Mouse (Mus musculus): ENCODE measurements around the gene Gstm7. TPM values are rescaled to one million over a fixed set of nuclear protein-coding genes. Genes with fewer than 3 reads are reported as not detected.
"Not testable (repeated sequence)": the region's sequence is repeated elsewhere in the genome, so short reads cannot be mapped to it uniquely, and the experiment has no call there.

Gene Gstm7
- 100 to 1,000 TPM; 161 to 173 TPM for total RNA-seq (2021)

DNA sequence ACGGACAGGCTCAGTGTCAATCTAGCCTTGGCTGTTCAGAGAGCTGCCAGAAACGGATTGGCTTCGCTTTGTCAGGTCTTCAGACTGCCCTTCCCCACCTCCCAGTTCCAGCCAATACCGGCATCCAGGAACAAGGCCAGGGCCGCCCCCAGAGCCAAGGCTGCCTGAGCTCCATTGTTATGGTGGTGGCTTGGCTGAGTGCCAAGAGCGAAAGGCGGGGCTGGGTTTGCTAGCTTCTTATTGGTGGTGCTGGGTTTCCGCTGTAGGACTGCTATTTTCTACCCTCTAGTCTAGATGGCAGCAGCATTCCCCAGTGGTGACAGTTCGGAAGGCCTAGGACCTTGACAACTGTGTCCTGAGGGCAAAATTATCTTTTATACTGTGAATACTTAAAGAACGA, at the start of gene Gstm7:
TSS of gene Gstm7 (minus strand) at position 148 of the 400 bp plus-strand sequence.
- DNase-seq = peak; percentile 99

- no peak for DNase-seq
Measured at GRCm38 (mm10) chr3:107981261-107981660, 49.6 kb upstream of the Gstm7 start.

GRCm38 (mm10) chr3:107977691-107978090, 46.1 kb upstream of the Gstm7 start:
- no peak for DNase-seq

DNA sequence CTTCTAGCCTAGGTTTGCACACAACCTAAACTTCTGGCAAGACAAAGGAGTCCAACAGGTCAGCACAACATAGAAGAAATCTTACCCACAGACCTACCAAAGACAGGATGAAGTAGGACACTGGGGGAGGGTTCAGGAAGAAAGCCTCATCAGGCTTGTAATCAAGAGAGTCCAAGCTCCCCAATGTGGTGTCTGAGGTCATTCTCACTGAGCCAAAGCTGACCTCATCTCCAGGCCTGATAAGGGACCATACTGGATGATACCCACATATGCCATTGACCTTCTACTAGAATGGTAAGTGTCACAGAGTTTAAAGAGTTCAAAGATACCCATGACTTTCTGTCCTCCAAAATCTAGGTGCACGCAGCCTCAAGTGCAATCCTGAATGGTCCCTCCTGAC, 42.6 kb upstream of the Gstm7 start:
- DNase-seq = no peak

DNA sequence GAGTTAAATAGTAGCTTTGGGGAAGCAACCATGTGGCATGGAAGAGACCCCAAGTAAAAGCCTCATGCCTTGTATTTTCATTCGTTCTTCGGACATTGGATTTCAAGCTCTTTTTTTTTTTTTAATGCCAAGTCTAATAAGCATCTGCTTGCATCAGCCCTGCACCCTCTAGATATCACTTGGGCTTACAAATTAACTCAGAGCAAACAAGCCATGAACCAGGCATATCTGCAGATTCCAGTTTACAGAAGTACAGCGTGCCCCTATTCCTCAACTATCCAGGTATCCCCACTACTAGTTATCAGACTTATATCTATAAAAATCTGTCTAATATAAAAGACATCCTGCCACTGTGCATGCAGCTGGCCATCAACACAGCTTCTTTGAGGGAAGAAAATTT, 40.5 kb upstream of the Gstm7 start:
- no peak for DNase-seq

- DNase-seq = not testable (repeated sequence)
Measured at GRCm38 (mm10) chr3:107971101-107971500, 39.5 kb upstream of the Gstm7 start.

- DNase-seq = no peak
Measured at GRCm38 (mm10) chr3:107968724-107969395, 37.2 kb upstream of the Gstm7 start, which contains the start of gene Gstm3. Gene Gstm3 (minus strand): TSS chr3:107969283.

GRCm38 (mm10) chr3:107966631-107967030, 35.0 kb upstream of the Gstm7 start:
- no peak for DNase-seq

GRCm38 (mm10) chr3:107965592-107965991, 34.0 kb upstream of the Gstm7 start:
- DNase-seq = no peak

DNA sequence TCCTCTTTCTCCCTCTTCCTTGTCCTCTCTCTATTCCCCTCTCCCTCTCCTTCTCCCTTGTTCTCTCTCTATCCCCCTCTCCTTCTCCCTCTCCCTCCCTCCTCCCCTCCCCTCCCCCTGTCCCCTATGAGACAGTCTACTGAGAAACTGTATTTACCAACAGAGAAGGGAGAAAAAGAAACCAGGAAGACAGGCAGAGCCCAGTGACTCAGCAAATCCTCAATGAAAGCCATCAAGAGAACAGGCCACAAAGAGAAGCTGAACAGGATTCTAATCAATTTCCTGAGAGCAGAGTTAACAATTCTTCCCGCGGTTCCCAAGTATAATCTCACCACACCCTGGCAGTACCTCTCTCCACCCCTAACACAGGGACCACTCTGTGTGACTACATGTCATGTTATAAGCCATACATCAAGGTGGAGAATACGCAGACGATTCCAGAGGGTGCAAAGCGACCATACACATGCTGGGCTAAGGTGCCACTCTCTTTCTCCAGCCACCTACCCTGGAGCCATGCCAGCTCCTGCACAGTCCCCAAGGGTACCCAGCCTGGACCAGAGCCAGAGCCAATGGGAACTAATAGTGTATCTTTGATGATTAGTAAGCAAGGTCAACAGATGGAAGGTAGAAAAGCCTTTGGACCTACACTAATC, 33.2 kb upstream of the Gstm7 start:
- no peak for DNase-seq

GRCm38 (mm10) chr3:107964026-107964425, 32.4 kb upstream of the Gstm7 start:
- DNase-seq = no peak

DNA sequence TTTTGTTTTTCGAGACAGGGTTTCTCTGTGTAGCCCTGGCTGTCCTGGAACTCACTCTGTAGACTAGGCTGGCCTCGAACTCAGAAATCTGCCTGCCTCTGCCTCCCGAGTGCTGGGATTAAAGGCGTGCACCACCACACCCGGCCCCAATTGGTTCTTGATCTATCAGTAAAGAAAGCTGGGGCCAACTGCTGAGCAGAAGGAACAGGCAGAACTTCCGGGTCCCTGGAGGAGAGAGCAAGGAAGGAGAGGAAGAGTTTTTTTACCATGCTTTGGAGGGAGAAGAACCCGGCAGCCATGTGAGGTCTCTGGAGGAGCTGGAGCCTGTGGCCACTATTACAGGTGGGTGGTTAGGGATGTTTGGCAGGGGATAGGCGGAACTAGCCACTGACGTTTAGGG, 23.6 kb upstream of the Gstm7 start:
- DNase-seq = not testable (repeated sequence)

DNA sequence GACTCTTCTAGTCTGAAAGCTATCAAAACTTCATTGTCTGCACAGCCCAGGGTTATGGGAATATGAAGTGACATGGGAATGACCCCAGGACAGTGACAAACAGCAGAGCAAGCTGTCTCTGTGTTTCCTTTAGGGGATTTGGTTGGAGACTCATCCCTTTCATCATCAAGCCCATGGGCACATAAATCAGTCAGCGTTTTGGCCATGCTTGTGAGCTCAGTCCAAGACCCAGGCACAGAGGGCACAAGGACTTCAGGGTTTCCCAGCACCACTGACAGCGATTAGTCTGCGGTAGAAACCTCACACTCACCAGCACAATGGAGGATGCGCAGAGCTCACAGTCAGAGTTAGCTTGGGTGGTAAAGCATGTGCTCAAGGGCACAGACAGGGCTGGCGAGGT, 22.3 kb upstream of the Gstm7 start:
- DNase-seq = no peak

- peak; percentile 49 to 68 for DNase-seq
Measured at GRCm38 (mm10) chr3:107953328-107953755, 21.7 kb upstream of the Gstm7 start.

DNA sequence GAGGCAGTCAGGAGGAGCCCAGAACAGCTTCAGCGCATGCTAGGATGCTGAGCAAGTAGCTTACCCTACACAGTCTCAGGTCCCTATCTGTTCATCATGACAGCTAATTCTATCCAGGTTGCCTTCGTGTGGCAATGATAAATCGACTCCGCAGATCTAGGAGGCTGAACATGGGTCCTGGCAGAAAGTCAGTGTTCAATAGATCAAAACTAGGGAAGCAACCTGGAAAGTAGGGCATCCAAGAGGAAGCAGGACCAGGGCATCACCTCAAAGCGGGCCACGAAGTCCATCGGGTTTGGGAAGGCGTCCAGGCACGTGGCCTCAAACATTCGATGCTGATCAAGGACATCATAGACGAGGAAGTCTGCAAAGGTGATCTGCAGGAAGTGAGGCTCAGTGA, 18.9 kb upstream of the Gstm7 start:
- no peak for DNase-seq

GRCm38 (mm10) chr3:107949461-107949860, 17.8 kb upstream of the Gstm7 start:
- DNase-seq = not testable (repeated sequence)

- no peak for DNase-seq
Measured at GRCm38 (mm10) chr3:107945729-107946128, 14.1 kb upstream of the Gstm7 start.

DNA sequence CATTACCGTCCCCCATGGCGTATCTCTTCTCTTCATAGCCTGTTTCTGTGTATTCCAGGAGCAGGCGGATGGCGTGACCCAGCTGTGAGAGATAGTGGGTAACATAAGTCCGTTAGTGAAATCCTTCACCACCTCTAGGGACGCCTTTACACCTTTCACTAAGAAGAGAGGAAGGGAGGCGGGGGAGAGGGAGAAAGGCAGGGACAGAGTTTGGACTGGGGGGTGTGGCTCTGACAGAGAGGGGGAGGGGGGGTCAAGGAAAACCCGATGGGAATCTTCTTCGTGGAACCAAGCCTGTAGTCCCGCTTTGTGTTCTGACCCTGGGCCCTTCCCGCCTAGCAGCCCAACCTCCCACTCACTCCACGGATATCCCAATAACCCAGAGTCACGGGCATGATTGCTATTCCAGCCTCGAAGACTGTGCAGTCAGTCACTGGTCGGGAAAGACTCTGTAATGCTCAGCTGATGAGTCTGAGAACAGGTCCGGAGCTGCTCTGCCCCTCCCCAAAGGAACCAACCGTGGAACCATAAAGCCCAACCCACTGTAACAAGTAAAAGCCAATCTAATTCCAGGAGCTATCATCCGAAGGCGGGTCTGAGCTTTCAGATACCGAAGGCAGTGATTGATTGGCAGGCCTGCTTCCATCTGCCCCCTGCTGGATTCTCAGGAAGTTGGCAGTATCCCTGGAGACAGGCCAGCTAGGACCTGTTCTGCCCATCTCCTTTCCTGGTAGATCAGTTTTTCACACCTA, 11.8 kb upstream of the Gstm7 start, which contains the start of gene Gstm6:
TSS of gene Gstm6 (minus strand) at position 511 of the 752 bp plus-strand sequence.
- peak in 1 of 2 experiments; percentile 49 for DNase-seq

- peak in 1 of 2 experiments; percentile 26 for DNase-seq
Measured at GRCm38 (mm10) chr3:107941261-107941660, 9.6 kb upstream of the Gstm7 start.

GRCm38 (mm10) chr3:107940524-107940923, 8.9 kb upstream of the Gstm7 start:
- no peak for DNase-seq

- no peak for DNase-seq
Measured at GRCm38 (mm10) chr3:107939830-107940229, 8.2 kb upstream of the Gstm7 start.

DNA sequence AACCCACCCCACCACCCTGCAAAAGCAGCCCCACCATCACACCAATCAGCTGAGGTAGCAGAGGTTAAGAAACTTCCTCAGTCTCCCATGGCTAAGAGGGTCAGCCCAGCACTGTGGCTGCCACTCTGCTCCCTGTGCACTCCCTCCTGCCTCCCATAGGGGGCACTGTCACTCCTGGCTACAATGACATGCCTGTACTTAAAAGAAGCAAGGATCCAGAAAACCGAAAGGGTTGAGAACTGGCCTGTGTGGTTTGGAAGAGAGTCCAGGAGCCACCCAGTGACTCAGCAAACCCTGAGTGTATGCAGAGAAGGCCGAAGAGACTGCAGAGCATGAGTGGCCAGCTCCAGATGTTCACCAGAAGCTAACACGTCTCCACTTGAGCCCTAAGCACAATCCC, 7.8 kb upstream of the Gstm7 start:
- DNase-seq = peak in 1 of 2 experiments; percentile 39

DNA sequence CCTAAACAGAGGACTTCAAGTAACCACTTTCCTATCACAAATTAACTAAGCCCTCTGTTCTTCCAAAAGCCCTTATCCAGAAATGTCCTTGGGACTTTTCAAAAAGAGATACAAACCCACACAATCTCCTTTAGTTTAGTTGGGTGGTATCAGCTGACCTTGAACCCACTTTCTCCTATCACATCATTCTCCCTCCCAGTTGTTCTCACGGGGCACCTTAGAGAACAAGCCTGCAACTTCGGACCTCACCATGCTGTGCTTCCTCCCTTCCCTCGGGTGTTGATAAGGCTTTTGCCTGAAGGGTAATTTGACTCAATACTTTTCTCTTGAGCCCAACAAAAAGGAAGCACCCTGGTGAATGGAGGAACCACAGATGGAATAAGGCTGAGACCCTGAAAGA, 4.3 kb upstream of the Gstm7 start:
- DNase-seq = no peak

Measured in layer of hippocampus, postnatal 36 days (tissue).